Mouse (Mus musculus): ENCODE measurements around the gene Fadd. TPM values are rescaled to one million over a fixed set of nuclear protein-coding genes. Genes with fewer than 3 reads are reported as not detected.

Fadd gene
- polyA plus RNA-seq (2016; fragmentation: Nextera tagmentation; extraction: Ambion mirVana), result 11.1 TPM in 2 replicates

GRCm38 (mm10) chr7:144582284-144582980, at the start of gene Fadd:
Gene Fadd (minus strand): TSS chr7:144582463.
- H3K36me3 ChIP-seq, result peaks cover 28% of the 10 kb centered on the region
- peak within 1 kb of the TSS; percentile 93 for H3K27ac ChIP-seq
- no peaks in the 10 kb centered on the region for H3K27me3 ChIP-seq
- peak within 1 kb of the TSS; percentile 82 for H3K4me2 ChIP-seq
- ATAC-seq (ENCODE audit: insufficient number of reproducible peaks, insufficient read depth, low FRiP score, low TSS enrichment, low read depth), result peak; percentile 69
- H3K4me3 ChIP-seq (replicated peaks), result peak within 1 kb of the TSS; percentile 79
- peak within 1 kb of the TSS; percentile 77 for H3K9ac ChIP-seq (replicated peaks)
- WGBS, result 2% methylated on average over 34 of the region's 34 CpGs
- H3K9me3 ChIP-seq, result no peaks in the 10 kb centered on the region
- H3K4me1 ChIP-seq (replicated peaks), result peaks cover 20% of the 10 kb centered on the region

- H3K36me3 ChIP-seq, result no peaks in the 10 kb centered on the region
- no peak for ATAC-seq (ENCODE audit: insufficient number of reproducible peaks, insufficient read depth, low FRiP score, low TSS enrichment, low read depth)
- H3K27ac ChIP-seq, result no peak overlapping the region
- peaks cover 5% of the 10 kb centered on the region for H3K27me3 ChIP-seq
- no peak overlapping the region for H3K4me2 ChIP-seq
- H3K9ac ChIP-seq (replicated peaks), result no peak overlapping the region
- 76% methylated on average over 3 of the region's 3 CpGs for WGBS
- no peak overlapping the region for H3K4me3 ChIP-seq (replicated peaks)
- peaks cover 10% of the 10 kb centered on the region for H3K4me1 ChIP-seq (replicated peaks)
- H3K9me3 ChIP-seq, result no peaks in the 10 kb centered on the region
These were observed 48.4 kb upstream of the Fadd start for GRCm38 (mm10) chr7:144630622-144631021.

- no peak overlapping the region for H3K9ac ChIP-seq (replicated peaks)
- no peak overlapping the region for H3K4me3 ChIP-seq (replicated peaks)
- no peak overlapping the region for H3K4me2 ChIP-seq
- H3K27me3 ChIP-seq, result 0 out of 2 replicates have a peak, but pooled peaks cover 5% of the 10 kb centered on the region
- H3K36me3 ChIP-seq, result no peaks in the 10 kb centered on the region
- H3K4me1 ChIP-seq (replicated peaks), result peaks cover 10% of the 10 kb centered on the region
- no peaks in the 10 kb centered on the region for H3K9me3 ChIP-seq
- ATAC-seq (ENCODE audit: insufficient number of reproducible peaks, insufficient read depth, low FRiP score, low TSS enrichment, low read depth), result no peak
- 22% methylated on average over 3 of the region's 3 CpGs for WGBS
- no peak overlapping the region; the same call in 1 of the 2 replicates for H3K27ac ChIP-seq
These were observed 46.2 kb upstream of the Fadd start for GRCm38 (mm10) chr7:144628334-144628915.

GRCm38 (mm10) chr7:144627606-144628333, 45.5 kb upstream of the Fadd start:
- H3K4me3 ChIP-seq (replicated peaks), result no peak overlapping the region
- no peaks in the 10 kb centered on the region for H3K36me3 ChIP-seq
- no peak overlapping the region for H3K27ac ChIP-seq
- H3K27me3 ChIP-seq, result 0 out of 2 replicates have a peak, but pooled peaks cover 5% of the 10 kb centered on the region
- no peaks in the 10 kb centered on the region for H3K9me3 ChIP-seq
- WGBS, result 29% methylated on average over 13 of the region's 13 CpGs
- H3K4me1 ChIP-seq (replicated peaks), result peaks cover 10% of the 10 kb centered on the region
- no peak overlapping the region for H3K9ac ChIP-seq (replicated peaks)
- no peak overlapping the region for H3K4me2 ChIP-seq
- no peak for ATAC-seq (ENCODE audit: insufficient number of reproducible peaks, insufficient read depth, low FRiP score, low TSS enrichment, low read depth)

GRCm38 (mm10) chr7:144626042-144626441, 43.8 kb upstream of the Fadd start:
- Histone ChIP-seq H3K27ac (no peak overlapping the region), H3K4me1 (replicated peaks) (peaks cover 10% of the 10 kb centered on the region), H3K4me2 (no peak overlapping the region), H3K4me3 (replicated peaks) (no peak overlapping the region), H3K9me3 (no peaks in the 10 kb centered on the region), H3K9ac (replicated peaks) (no peak overlapping the region), H3K36me3 (no peaks in the 10 kb centered on the region), H3K27me3 (0 out of 2 replicates have a peak, but pooled peaks cover 5% of the 10 kb centered on the region)
- no peak for ATAC-seq (ENCODE audit: insufficient number of reproducible peaks, insufficient read depth, low FRiP score, low TSS enrichment, low read depth)
- WGBS, result 83% methylated on average over 2 of the region's 2 CpGs

GRCm38 (mm10) chr7:144620721-144621681, 38.7 kb upstream of the Fadd start:
- Histone ChIP-seq H3K9ac (replicated peaks) (no peak overlapping the region), H3K27ac (no peak overlapping the region), H3K36me3 (no peaks in the 10 kb centered on the region), H3K27me3 (no peaks in the 10 kb centered on the region), H3K9me3 (no peaks in the 10 kb centered on the region), H3K4me3 (replicated peaks) (no peak overlapping the region), H3K4me2 (no peak overlapping the region), H3K4me1 (replicated peaks) (0 out of 2 replicates have a peak, but pooled peaks cover 7% of the 10 kb centered on the region)
- 73% methylated on average over 22 of the region's 22 CpGs for WGBS
- no peak for ATAC-seq (ENCODE audit: insufficient number of reproducible peaks, insufficient read depth, low FRiP score, low TSS enrichment, low read depth)

GRCm38 (mm10) chr7:144620315-144620714, 38.1 kb upstream of the Fadd start:
- Histone ChIP-seq H3K9me3 (no peaks in the 10 kb centered on the region), H3K9ac (replicated peaks) (no peak overlapping the region), H3K4me1 (replicated peaks) (0 out of 2 replicates have a peak, but pooled peaks cover 7% of the 10 kb centered on the region), H3K4me2 (no peak overlapping the region), H3K27ac (no peak overlapping the region), H3K27me3 (no peaks in the 10 kb centered on the region), H3K36me3 (no peaks in the 10 kb centered on the region), H3K4me3 (replicated peaks) (no peak overlapping the region)
- no peak for ATAC-seq (ENCODE audit: insufficient number of reproducible peaks, insufficient read depth, low FRiP score, low TSS enrichment, low read depth)

GRCm38 (mm10) chr7:144615343-144615742, 33.1 kb upstream of the Fadd start:
- no peaks in the 10 kb centered on the region for H3K9me3 ChIP-seq
- H3K9ac ChIP-seq (replicated peaks), result no peak overlapping the region
- no peak overlapping the region for H3K4me2 ChIP-seq
- 0 out of 2 replicates have a peak, but pooled peaks cover 2% of the 10 kb centered on the region for H3K4me1 ChIP-seq (replicated peaks)
- WGBS, result 75% methylated on average over 6 of the region's 6 CpGs
- no peak overlapping the region for H3K27ac ChIP-seq
- no peaks in the 10 kb centered on the region for H3K36me3 ChIP-seq
- ATAC-seq (ENCODE audit: insufficient number of reproducible peaks, insufficient read depth, low FRiP score, low TSS enrichment, low read depth), result no peak
- H3K27me3 ChIP-seq, result no peaks in the 10 kb centered on the region
- no peak overlapping the region for H3K4me3 ChIP-seq (replicated peaks)

- H3K9me3 ChIP-seq, result no peaks in the 10 kb centered on the region
- H3K4me2 ChIP-seq, result no peak overlapping the region
- no peaks in the 10 kb centered on the region for H3K27me3 ChIP-seq
- H3K36me3 ChIP-seq, result no peaks in the 10 kb centered on the region
- H3K4me3 ChIP-seq (replicated peaks), result no peak overlapping the region
- H3K9ac ChIP-seq (replicated peaks), result no peak overlapping the region
- H3K27ac ChIP-seq, result no peak overlapping the region
- H3K4me1 ChIP-seq (replicated peaks), result no peaks in the 10 kb centered on the region
- ATAC-seq (ENCODE audit: insufficient number of reproducible peaks, insufficient read depth, low FRiP score, low TSS enrichment, low read depth), result no peak
- 80% methylated on average over 4 of the region's 4 CpGs for WGBS
These were observed 30.6 kb upstream of the Fadd start for GRCm38 (mm10) chr7:144612829-144613228.

- 81% methylated on average over 4 of the region's 4 CpGs for WGBS
- no peak for ATAC-seq (ENCODE audit: insufficient number of reproducible peaks, insufficient read depth, low FRiP score, low TSS enrichment, low read depth)
- Histone ChIP-seq H3K27ac (no peak overlapping the region), H3K4me3 (replicated peaks) (no peak overlapping the region), H3K4me1 (replicated peaks) (no peaks in the 10 kb centered on the region), H3K4me2 (no peak overlapping the region), H3K9me3 (no peaks in the 10 kb centered on the region), H3K9ac (replicated peaks) (no peak overlapping the region), H3K36me3 (no peaks in the 10 kb centered on the region), H3K27me3 (no peaks in the 10 kb centered on the region)
These were observed 30.1 kb upstream of the Fadd start for GRCm38 (mm10) chr7:144612351-144612750.

Data from limb, embryonic 12.5 days (tissue).